Mouse (Mus musculus) CD4-positive, CD25-positive, alpha-beta regulatory T cell, adult 9 weeks (primary cell): ENCODE measurements around the gene Rab4b. TPM values are rescaled to one million over a fixed set of nuclear protein-coding genes. Genes with fewer than 3 reads are reported as not detected.

Experiments used
- polyA plus RNA-seq: library from polyadenylated mRNA; unstranded; fragments of 100-300 nt; shearing (Covaris generic); gene quantifications from one replicate; pipeline ENCODE4 v1.2.1, GENCODE M21; 2017

Gene Rab4b
- polyA plus RNA-seq = 171 TPM

GRCm38 (mm10) chr7:27178324-27179216 lies at the start of gene Rab4b:
Rab4b (minus strand) TSS chr7:27178896.

GRCm38 (mm10) chr7:27228281-27228821 lies 49.7 kb upstream of the Rab4b start, which contains the start of gene Itpkc:
Itpkc (minus strand) TSS chr7:27228661.

GRCm38 (mm10) chr7:27195681-27196611 lies 17.2 kb upstream of the Rab4b start, which contains the start of the genes BC024978 and Snrpa:
BC024978 (plus strand) TSS chr7:27195781.
Snrpa (minus strand) TSS chr7:27196271.

GRCm38 (mm10) chr7:27180837-27181695 lies 2.4 kb upstream of the Rab4b start, which contains the start of the genes Gm21983 and Mia:
Gm21983 (minus strand) TSS chr7:27181086.
Mia (minus strand) TSS chr7:27181157.

GRCm38 (mm10) chr7:27166614-27167474 lies 11.9 kb downstream of the Rab4b start, which contains the start of gene Egln2:
Egln2 (minus strand) TSS chr7:27166802.

GRCm38 (mm10) chr7:27153205-27153764 lies 25.4 kb downstream of the Rab4b start, which contains the start of gene Cyp2t4:
Cyp2t4 (plus strand) TSS chr7:27153714.

GRCm38 (mm10) chr7:27119676-27120075 lies 59.0 kb downstream of the Rab4b start, which contains the start of gene Cyp2f2:
Cyp2f2 (plus strand) TSS chr7:27119909.

Other genes starting within 250 kb of the Rab4b start
- gene Cyp2a22, start 239.5 kb downstream of the Rab4b start, polyA plus RNA-seq = not detected
- gene Cyp2a12, start 149.8 kb downstream of the Rab4b start, polyA plus RNA-seq = not detected
- not detected for gene Cyp2f2, start 59.0 kb downstream of the Rab4b start, polyA plus RNA-seq
- gene Cyp2t4, start 25.2 kb downstream of the Rab4b start, polyA plus RNA-seq = not detected
- 82.5 TPM for gene Egln2, start 12.1 kb downstream of the Rab4b start, polyA plus RNA-seq
- 0.52 TPM for gene Gm21983, start 2.2 kb upstream of the Rab4b start, polyA plus RNA-seq
- gene Mia, start 2.3 kb upstream of the Rab4b start, polyA plus RNA-seq = not detected
- 1.8 TPM for gene BC024978, start 16.9 kb upstream of the Rab4b start, polyA plus RNA-seq
- 118 TPM for gene Snrpa, start 17.4 kb upstream of the Rab4b start, polyA plus RNA-seq
- gene Itpkc, start 49.8 kb upstream of the Rab4b start, polyA plus RNA-seq = 3.1 TPM
- gene Coq8b, start 54.1 kb upstream of the Rab4b start, polyA plus RNA-seq = 29.0 TPM
- gene Numbl, start 79.5 kb upstream of the Rab4b start, polyA plus RNA-seq = 0.29 TPM
- gene Ltbp4, start 158.8 kb upstream of the Rab4b start, polyA plus RNA-seq = 0.55 TPM
- 101 TPM for gene Shkbp1, start 177.1 kb upstream of the Rab4b start, polyA plus RNA-seq
- 1.2 TPM for gene Gm20479, start 178.5 kb upstream of the Rab4b start, polyA plus RNA-seq